Mouse (Mus musculus) forebrain, postnatal 0 days (tissue): ENCODE data around the gene Ap5s1. TPM values are rescaled to one million over a fixed set of nuclear protein-coding genes. Genes with fewer than 3 reads are reported as not detected.

Experiments
- ATAC-seq: fragments of 200-750 bp; cut with Nextera tagmentation; 2 replicates; pipeline ENCODE4 v1.8.0; 2017; ENCODE audit warnings: mild to moderate bottlenecking, moderate library complexity
- DNase-seq: peaks from one replicate; pipeline ENCODE4 v3.0.0-alpha.2; 2015
- H3K27ac ChIP-seq: fragments of 300-500 bp; sonication (generic); 2 replicates; pipeline ENCODE4 v1.5.1; 2014; ENCODE audit warnings: low read depth, mild to moderate bottlenecking, antibody characterized with exemption, low read length, moderate library complexity, mixed read lengths
- H3K27me3 ChIP-seq: fragments of 300-500 bp; sonication (generic); 2 replicates; pipeline ENCODE4 v1.6.1; 2014; ENCODE audit warnings: mild to moderate bottlenecking, low read length, mixed read lengths; ENCODE audit not compliant: insufficient read depth
- H3K36me3 ChIP-seq: fragments of 300-500 bp; sonication (generic); 2 replicates; pipeline ENCODE4 v1.6.1; 2014; ENCODE audit warnings: mild to moderate bottlenecking, moderate library complexity; ENCODE audit not compliant: insufficient read depth
- H3K4me1 ChIP-seq: fragments of 300-500 bp; sonication (generic); 2 replicates; pipeline ENCODE4 v1.6.1; 2014; ENCODE audit warnings: antibody characterized with exemption; ENCODE audit not compliant: insufficient read depth
- H3K4me2 ChIP-seq: fragments of 300-500 bp; sonication (generic); 2 replicates; pipeline ENCODE4 v1.6.1; 2014; ENCODE audit warnings: low read depth, mild to moderate bottlenecking, moderate library complexity
- H3K4me3 ChIP-seq: fragments of 300-500 bp; sonication (generic); 2 replicates; pipeline ENCODE4 v1.5.1; 2014; ENCODE audit warnings: low read depth, low read length, mixed read lengths
- H3K9ac ChIP-seq: fragments of 300-500 bp; sonication (generic); 2 replicates; pipeline ENCODE4 v1.6.1; 2014; ENCODE audit warnings: mild to moderate bottlenecking
- H3K9me3 ChIP-seq: fragments of 300-500 bp; sonication (generic); 2 replicates; pipeline ENCODE4 v1.6.1; 2016; ENCODE audit warnings: low read length
- CTCF ChIP-seq: sonication (generic); IDR thresholded peaks from 2 replicates; pipeline ENCODE4 v1.5.1; 2016; ENCODE audit warnings: antibody characterized with exemption, control low read depth, low read depth
- WGBS: fragments of 180-500 bp; shearing (Covaris S2); extraction: QIAGEN DNeasy Blood & Tissue Kit; methylation state at CpG from one replicate; pipeline ENCODE4 v1.1.7; 2014; 5-methylcytosine and 5-hydroxymethylcytosine counted together
- polyA plus RNA-seq: library from polyadenylated mRNA; unstranded; fragments of >200 nt; fragmentation: Nextera tagmentation; extraction: Ambion mirVana; gene quantifications from 2 replicates; pipeline ENCODE4 v1.2.1, GENCODE M21; 2015
- total RNA-seq: library from RNA; depleted of rRNA; stranded (reverse); fragments of >200 nt; gene quantifications from 2 replicates; pipeline ENCODE4 v1.2.3, GENCODE M21; 2014

The Ap5s1 gene
- total and polyA plus RNA-seq, 2 experiments from 2014 or later, result 36.8 to 40.7 TPM

- ATAC-seq (peak; percentile 100), DNase-seq (peak; percentile 93)
- no peaks in the 10 kb centered on the region for H3K27me3 ChIP-seq
- peak within 1 kb of the TSS; percentile 40 for H3K4me3 ChIP-seq
- H3K9me3 ChIP-seq, result no peaks in the 10 kb centered on the region
- H3K36me3 ChIP-seq, result no peaks in the 10 kb centered on the region
- peaks cover 9% of the 10 kb centered on the region; the same call in 1 of the 2 replicates for H3K4me1 ChIP-seq
- H3K4me2 ChIP-seq, result peak within 1 kb of the TSS; percentile 82
- peak within 1 kb of the TSS; percentile 45; the same call in 1 of the 2 replicates for H3K27ac ChIP-seq
- TF ChIP-seq CTCF, result no peak
- H3K9ac ChIP-seq, result peak within 1 kb of the TSS; percentile 45
- 8% methylated on average over 29 of the region's 29 CpGs for WGBS
Measured at GRCm38 (mm10) chr2:131233307-131234126, 26.6 kb downstream of the Ap5s1 start, which contains the start of gene Mavs. Gene Mavs (plus strand): TSS chr2:131234063.

GRCm38 (mm10) chr2:131234127-131234650, 27.3 kb downstream of the Ap5s1 start:
- H3K4me1 ChIP-seq, result peaks cover 9% of the 10 kb centered on the region; the same call in 1 of the 2 replicates
- no peaks in the 10 kb centered on the region for H3K9me3 ChIP-seq
- peak overlapping the region; percentile 82 for H3K4me2 ChIP-seq
- no peaks in the 10 kb centered on the region for H3K36me3 ChIP-seq
- H3K9ac ChIP-seq, result peak overlapping the region; percentile 45
- no peak for DNase-seq
- H3K27me3 ChIP-seq, result no peaks in the 10 kb centered on the region
- no peak overlapping the region for H3K27ac ChIP-seq
- ATAC-seq, result no peak
- no peak for TF ChIP-seq CTCF
- WGBS, result 11% methylated on average over 28 of the region's 28 CpGs
- peak overlapping the region; percentile 40 for H3K4me3 ChIP-seq

GRCm38 (mm10) chr2:131234970-131235635, 28.2 kb downstream of the Ap5s1 start:
- Histone ChIP-seq H3K27me3 (no peaks in the 10 kb centered on the region), H3K9ac (no peak overlapping the region), H3K27ac (no peak overlapping the region), H3K4me3 (no peak overlapping the region), H3K4me1 (peaks cover 9% of the 10 kb centered on the region; the same call in 1 of the 2 replicates), H3K4me2 (no peak overlapping the region), H3K36me3 (no peaks in the 10 kb centered on the region), H3K9me3 (no peaks in the 10 kb centered on the region)
- WGBS, result 78% methylated on average over 7 of the region's 7 CpGs
- DNase-seq (no peak), ATAC-seq (no peak)
- no peak for TF ChIP-seq CTCF

- ATAC-seq (no peak), DNase-seq (no peak)
- Histone ChIP-seq H3K4me2 (no peak overlapping the region), H3K36me3 (no peaks in the 10 kb centered on the region), H3K9ac (no peak overlapping the region), H3K9me3 (no peaks in the 10 kb centered on the region), H3K4me1 (no peaks in the 10 kb centered on the region), H3K4me3 (no peak overlapping the region), H3K27ac (no peak overlapping the region), H3K27me3 (no peaks in the 10 kb centered on the region)
- no peak for TF ChIP-seq CTCF
Measured at GRCm38 (mm10) chr2:131242180-131242579, 35.3 kb downstream of the Ap5s1 start.

GRCm38 (mm10) chr2:131242929-131243328, 36.1 kb downstream of the Ap5s1 start:
- TF ChIP-seq CTCF, result no peak
- no peaks in the 10 kb centered on the region for H3K4me1 ChIP-seq
- no peaks in the 10 kb centered on the region for H3K36me3 ChIP-seq
- no peak overlapping the region for H3K4me3 ChIP-seq
- no peak overlapping the region for H3K27ac ChIP-seq
- no peak for ATAC-seq
- H3K4me2 ChIP-seq, result no peak overlapping the region
- H3K27me3 ChIP-seq, result no peaks in the 10 kb centered on the region
- WGBS, result 92% methylated on average over 7 of the region's 7 CpGs
- H3K9ac ChIP-seq, result no peak overlapping the region
- no peaks in the 10 kb centered on the region for H3K9me3 ChIP-seq
- DNase-seq, result no peak

- Histone ChIP-seq H3K4me3 (no peak overlapping the region), H3K36me3 (no peaks in the 10 kb centered on the region)
- 32% methylated on average over 7 of the region's 7 CpGs for WGBS
Measured at GRCm38 (mm10) chr2:131253681-131254328, 46.9 kb downstream of the Ap5s1 start.

More at GRCm38 (mm10) chr2:131253681-131254328, 46.9 kb downstream of the Ap5s1 start:
- no peak overlapping the region for H3K9ac ChIP-seq
- peak; percentile 69 for TF ChIP-seq CTCF
- no peaks in the 10 kb centered on the region for H3K27me3 ChIP-seq
- DNase-seq (peak; percentile 17), ATAC-seq (peak; percentile 58; the same call in 1 of the 2 replicates)
- no peak overlapping the region for H3K4me2 ChIP-seq
- H3K9me3 ChIP-seq, result no peaks in the 10 kb centered on the region
- no peaks in the 10 kb centered on the region for H3K4me1 ChIP-seq
- H3K27ac ChIP-seq, result no peak overlapping the region
